Mouse (Mus musculus): ENCODE results near the gene Sox8. TPM values are rescaled to one million over a fixed set of nuclear protein-coding genes. Genes with fewer than 3 reads are reported as not detected.

Sox8 gene
- polyA plus RNA-seq, 1 experiment from 2014 or later = 7.9 TPM

DNA sequence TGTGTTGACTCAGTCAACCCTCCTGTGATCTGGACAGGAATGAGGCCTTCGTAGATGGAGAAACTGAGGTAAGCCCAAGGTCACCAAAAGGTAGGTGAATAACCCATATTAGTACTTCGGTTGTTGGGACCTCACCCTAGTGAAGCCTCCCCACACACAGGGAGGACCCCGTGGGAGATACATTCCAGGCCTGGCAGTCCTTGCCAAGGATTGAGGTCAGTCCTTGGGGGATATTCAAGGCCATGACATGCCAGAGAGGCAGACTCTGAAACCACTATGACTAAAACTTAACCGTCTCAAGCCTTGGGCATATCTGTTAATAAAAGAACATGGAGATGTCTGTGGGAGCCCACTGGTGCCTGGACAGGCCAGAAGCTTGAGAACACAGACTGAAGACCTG lies 28.7 kb downstream of the Sox8 start:
- no peak overlapping the region for H3K27ac ChIP-seq
- no peaks in the 10 kb centered on the region for H3K36me3 ChIP-seq
- WGBS = 95% methylated on average over 4 of the region's 4 CpGs

DNA sequence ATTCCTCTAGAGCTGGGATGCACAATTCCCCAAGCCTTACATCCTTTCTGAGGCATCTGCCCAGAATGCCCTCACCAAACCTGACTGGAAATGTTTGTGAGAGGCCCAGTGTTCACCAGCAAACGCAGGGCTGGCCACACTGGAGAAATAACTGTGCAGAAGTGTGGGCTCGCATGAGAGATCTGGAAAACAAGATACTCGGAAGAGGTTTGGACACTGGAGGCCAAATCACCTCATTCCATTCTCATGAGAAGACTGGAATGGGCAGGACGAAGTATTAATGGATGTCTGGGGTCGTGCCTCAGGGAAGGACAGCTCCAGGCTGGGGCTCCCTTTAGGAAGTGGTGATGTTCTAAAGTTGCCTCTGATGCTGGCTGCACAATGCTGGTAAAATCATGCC lies 29.8 kb downstream of the Sox8 start:
- Histone ChIP-seq H3K9me3 (no peaks in the 10 kb centered on the region), H3K27me3 (0 out of 2 replicates have a peak, but pooled peaks cover 3% of the 10 kb centered on the region), H3K4me2 (replicated peaks) (no peak overlapping the region), H3K27ac (no peak overlapping the region), H3K9ac (replicated peaks) (no peak overlapping the region), H3K4me3 (replicated peaks) (no peak overlapping the region), H3K4me1 (replicated peaks) (peaks cover 17% of the 10 kb centered on the region), H3K36me3 (no peaks in the 10 kb centered on the region)
- ATAC-seq = no peak
- 83% methylated on average over 5 of the region's 5 CpGs for WGBS

More for the DNA sequence above, 28.7 kb downstream of the Sox8 start:
- Histone ChIP-seq H3K27me3 (0 out of 2 replicates have a peak, but pooled peaks cover 3% of the 10 kb centered on the region), H3K4me1 (replicated peaks) (peaks cover 17% of the 10 kb centered on the region), H3K4me3 (replicated peaks) (no peak overlapping the region), H3K9ac (replicated peaks) (no peak overlapping the region), H3K9me3 (no peaks in the 10 kb centered on the region), H3K4me2 (replicated peaks) (no peak overlapping the region)
- no peak for ATAC-seq

DNA sequence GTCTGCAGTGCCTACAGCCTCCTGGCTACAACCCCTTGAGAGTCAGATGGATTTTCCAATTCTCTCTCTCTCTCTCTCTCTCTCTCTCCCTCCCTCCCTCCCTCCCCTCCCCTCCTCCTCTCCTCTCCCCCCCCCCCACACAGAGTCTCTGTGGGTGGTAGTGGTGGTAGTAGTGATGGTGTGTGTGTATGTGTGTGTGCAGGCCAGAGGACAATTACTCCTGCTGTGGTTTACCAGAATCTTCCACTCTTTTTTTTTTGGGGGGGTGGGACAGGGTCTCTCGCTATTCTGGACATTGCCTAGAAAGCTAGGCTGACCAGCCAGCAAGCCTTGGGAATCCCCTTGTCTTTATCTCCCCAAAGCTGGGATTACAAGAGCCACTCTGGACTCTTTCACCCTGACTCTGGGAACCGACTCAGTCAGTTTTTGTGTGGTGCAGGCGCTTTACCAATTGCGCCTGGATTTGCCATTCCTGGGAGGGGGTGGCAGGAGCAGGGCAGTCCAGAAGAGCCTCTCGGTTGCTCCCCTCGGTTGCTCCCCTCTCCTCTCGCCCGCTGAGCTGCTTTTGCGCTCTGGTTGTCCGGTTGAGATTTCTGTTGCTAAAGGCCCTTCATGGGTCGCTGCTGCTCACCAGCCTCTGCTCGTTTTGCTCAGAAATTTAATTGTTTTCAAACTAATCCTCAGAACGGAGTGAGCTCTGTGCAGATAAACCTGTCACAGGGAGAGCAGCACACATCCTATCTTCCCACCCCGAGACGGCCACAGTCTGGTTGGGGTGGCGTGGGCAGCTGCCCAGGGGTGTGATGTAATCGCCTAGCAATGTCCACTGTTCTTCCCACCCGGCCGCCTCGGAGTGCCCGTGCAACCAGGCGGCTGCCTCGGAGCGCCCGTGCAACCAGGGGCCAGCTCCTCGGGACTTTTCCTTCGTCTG lies 31.3 kb downstream of the Sox8 start:
- peak; percentile 62; the same call in 1 of the 2 replicates for ATAC-seq
- 6% methylated on average over 27 of the region's 27 CpGs for WGBS

DNA sequence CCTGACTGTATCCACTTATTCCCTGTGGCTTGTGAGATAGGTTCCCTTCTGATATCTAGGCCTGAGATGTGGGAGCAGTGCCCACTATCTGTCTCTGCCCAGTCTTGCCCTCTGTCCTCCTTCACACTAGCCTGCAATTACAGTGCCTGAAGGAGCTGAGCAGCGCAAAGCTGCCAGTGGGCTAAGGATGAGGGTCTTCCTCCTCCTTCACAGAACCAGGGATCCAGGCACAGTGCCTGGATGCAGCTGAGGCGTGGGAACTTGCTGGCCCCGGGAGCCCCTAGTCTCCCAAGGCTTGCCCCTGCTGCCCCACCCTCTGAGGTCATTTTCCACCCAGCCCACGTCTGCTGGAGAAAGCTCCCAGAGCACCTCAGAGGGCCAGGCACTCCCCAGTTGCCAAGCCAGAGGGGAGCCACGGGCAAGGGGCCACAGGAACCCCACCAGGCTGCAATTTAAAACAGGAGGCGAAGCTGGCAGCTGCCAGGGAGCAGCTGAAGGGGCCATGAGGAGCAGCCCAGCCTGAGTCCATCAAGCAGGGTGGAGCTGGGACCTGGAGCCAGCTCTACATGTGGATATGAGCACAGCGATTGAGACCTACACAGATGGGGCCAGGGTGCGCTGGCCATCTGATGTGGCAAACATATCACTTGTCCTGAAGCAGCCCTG lies 40.0 kb downstream of the Sox8 start:
- Histone ChIP-seq H3K4me2 (replicated peaks) (no peak overlapping the region), H3K9ac (replicated peaks) (no peak overlapping the region), H3K4me1 (replicated peaks) (no peaks in the 10 kb centered on the region), H3K4me3 (replicated peaks) (no peak overlapping the region), H3K36me3 (no peaks in the 10 kb centered on the region), H3K27ac (no peak overlapping the region), H3K27me3 (no peaks in the 10 kb centered on the region), H3K9me3 (no peaks in the 10 kb centered on the region)
- no peak for ATAC-seq
- 70% methylated on average over 8 of the region's 8 CpGs for WGBS

More for the DNA sequence above, 31.3 kb downstream of the Sox8 start:
- Histone ChIP-seq H3K9ac (replicated peaks) (peak overlapping the region; percentile 44), H3K4me2 (replicated peaks) (peak overlapping the region; percentile 47), H3K27me3 (0 out of 2 replicates have a peak, but pooled peaks cover 3% of the 10 kb centered on the region), H3K27ac (peak overlapping the region; percentile 64), H3K36me3 (no peaks in the 10 kb centered on the region), H3K4me1 (replicated peaks) (peaks cover 17% of the 10 kb centered on the region), H3K9me3 (no peaks in the 10 kb centered on the region), H3K4me3 (replicated peaks) (peak overlapping the region; percentile 9; the same call in 1 of the 2 replicates)

DNA sequence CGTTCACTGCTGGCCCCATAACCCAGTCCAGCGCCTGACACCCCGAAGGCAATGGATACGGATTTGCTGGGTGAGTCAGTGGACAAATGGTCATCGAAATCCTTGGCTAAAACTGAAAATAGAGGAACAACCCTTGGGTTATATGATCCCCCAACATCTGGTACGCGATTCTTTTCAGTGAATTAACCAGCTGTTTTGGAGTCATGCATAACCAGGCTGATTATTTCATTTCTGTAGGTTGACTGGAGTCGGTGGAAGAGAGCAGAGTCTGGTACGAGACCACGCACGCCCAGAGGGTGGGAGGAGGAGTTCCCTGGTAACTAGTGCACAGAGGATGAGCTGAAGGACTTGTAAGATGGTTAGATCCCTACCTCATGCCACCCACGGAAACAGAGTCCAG lies 48.4 kb downstream of the Sox8 start:
- 89% methylated on average over 12 of the region's 12 CpGs for WGBS
- H3K36me3 ChIP-seq = no peaks in the 10 kb centered on the region
- H3K27ac ChIP-seq = no peak overlapping the region

DNA sequence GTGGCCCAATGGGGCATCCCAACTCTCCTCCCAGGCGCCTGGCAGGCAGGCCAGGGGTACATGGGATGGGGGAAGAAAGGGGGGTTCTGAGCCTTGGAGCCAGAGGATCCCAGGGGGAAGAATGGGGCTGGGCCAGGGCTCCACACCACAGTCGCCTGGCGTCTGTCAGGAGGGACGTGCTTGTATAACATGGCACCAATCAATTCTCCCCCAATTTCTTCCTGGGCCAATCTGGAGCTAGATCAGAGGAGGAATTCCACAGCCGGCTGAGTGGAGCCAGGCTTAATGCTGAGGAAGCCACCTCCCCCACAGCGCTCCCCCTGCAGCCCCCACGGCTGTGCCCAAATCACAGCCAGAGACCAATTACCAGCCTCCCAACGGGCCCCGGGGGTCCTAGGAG lies 50.0 kb downstream of the Sox8 start:
- WGBS = 59% methylated on average over 9 of the region's 9 CpGs
- no peaks in the 10 kb centered on the region for H3K36me3 ChIP-seq
- no peak overlapping the region for H3K4me2 ChIP-seq (replicated peaks)
- H3K9ac ChIP-seq (replicated peaks) = no peak overlapping the region
- H3K27ac ChIP-seq = no peak overlapping the region
- H3K4me1 ChIP-seq (replicated peaks) = peaks cover 21% of the 10 kb centered on the region
- H3K27me3 ChIP-seq = no peaks in the 10 kb centered on the region
- H3K9me3 ChIP-seq = no peaks in the 10 kb centered on the region
- no peak for ATAC-seq
- no peak overlapping the region for H3K4me3 ChIP-seq (replicated peaks)

More for the DNA sequence above, 48.4 kb downstream of the Sox8 start:
- Histone ChIP-seq H3K4me1 (replicated peaks) (peaks cover 21% of the 10 kb centered on the region), H3K4me3 (replicated peaks) (no peak overlapping the region), H3K9me3 (no peaks in the 10 kb centered on the region), H3K9ac (replicated peaks) (no peak overlapping the region), H3K27me3 (no peaks in the 10 kb centered on the region), H3K4me2 (replicated peaks) (no peak overlapping the region)
- ATAC-seq = no peak

DNA sequence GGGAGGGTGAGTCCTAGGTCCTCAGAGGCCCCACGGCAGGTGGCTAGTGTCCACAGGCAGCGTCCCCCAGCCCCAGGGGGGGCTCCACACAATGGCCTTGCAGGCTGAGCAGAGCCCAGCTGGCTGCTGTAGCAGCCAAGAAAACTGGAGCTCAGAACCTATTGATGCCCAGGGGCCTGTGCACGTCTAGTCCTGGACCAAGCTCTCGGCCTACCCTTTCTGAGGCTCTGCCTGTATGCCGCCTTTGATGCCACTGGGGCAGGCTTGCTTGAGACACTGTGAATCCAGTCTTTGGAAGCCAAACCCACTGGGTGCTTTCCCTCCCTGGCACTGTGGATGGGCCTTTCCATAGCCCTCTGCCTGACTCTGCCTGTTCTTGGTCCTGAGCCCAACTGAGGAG lies 51.0 kb downstream of the Sox8 start:
- Histone ChIP-seq H3K9me3 (no peaks in the 10 kb centered on the region), H3K4me2 (replicated peaks) (no peak overlapping the region), H3K27me3 (no peaks in the 10 kb centered on the region), H3K4me3 (replicated peaks) (no peak overlapping the region), H3K36me3 (no peaks in the 10 kb centered on the region), H3K27ac (no peak overlapping the region), H3K4me1 (replicated peaks) (peaks cover 21% of the 10 kb centered on the region), H3K9ac (replicated peaks) (no peak overlapping the region)
- no peak for ATAC-seq
- WGBS = 53% methylated on average over 5 of the region's 5 CpGs

DNA sequence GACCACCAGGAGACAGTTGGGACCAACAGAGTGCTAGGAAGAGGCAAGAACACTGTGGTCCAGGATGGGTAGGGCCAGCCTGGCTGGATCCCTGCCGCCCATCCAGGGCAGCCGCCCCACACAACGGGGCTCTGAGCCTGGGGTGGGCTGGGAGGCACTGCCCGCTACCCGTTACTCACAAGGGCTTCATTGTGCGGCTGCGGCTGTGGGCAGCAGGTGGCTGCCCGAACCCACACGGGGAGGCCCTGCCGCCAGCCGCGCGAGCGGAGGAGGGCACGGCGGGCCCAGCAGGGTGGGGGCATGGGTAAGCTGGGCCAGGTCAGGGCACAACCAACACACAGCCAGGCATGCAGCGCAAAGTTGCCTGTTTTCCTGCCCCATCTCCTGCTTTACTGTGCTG lies 52.3 kb downstream of the Sox8 start:
- Histone ChIP-seq H3K4me2 (replicated peaks) (no peak overlapping the region), H3K4me1 (replicated peaks) (peaks cover 21% of the 10 kb centered on the region), H3K36me3 (no peaks in the 10 kb centered on the region), H3K9ac (replicated peaks) (no peak overlapping the region), H3K27ac (no peak overlapping the region), H3K27me3 (no peaks in the 10 kb centered on the region), H3K4me3 (replicated peaks) (no peak overlapping the region), H3K9me3 (no peaks in the 10 kb centered on the region)
- WGBS = 77% methylated on average over 17 of the region's 17 CpGs
- peak; percentile 83 for ATAC-seq

DNA sequence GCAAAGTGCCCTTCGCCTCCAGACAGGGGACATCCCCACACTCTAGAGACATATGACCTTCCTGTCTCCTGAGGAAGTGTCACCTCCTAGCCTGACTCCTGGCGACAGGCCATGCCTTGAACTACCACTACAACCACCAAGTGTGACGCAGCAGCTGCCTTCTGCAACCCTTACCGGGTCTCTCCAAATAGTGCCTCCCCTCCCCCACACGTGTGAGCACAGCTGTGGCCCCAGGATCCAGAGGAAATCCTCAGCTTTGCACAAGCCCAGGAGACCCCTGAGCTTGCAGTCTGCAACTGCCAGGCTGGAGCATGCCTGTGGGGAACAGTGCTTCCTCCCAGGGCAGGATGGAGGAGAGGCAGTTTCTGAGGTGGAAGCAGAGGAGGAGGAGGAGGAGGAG lies 54.2 kb downstream of the Sox8 start:
- no peak for ATAC-seq
- H3K4me2 ChIP-seq (replicated peaks) = no peak overlapping the region
- no peak overlapping the region for H3K4me3 ChIP-seq (replicated peaks)
- 41% methylated on average over 5 of the region's 5 CpGs for WGBS
- no peak overlapping the region for H3K9ac ChIP-seq (replicated peaks)
- H3K27me3 ChIP-seq = no peaks in the 10 kb centered on the region
- no peaks in the 10 kb centered on the region for H3K9me3 ChIP-seq
- no peaks in the 10 kb centered on the region for H3K36me3 ChIP-seq
- peaks cover 21% of the 10 kb centered on the region for H3K4me1 ChIP-seq (replicated peaks)
- no peak overlapping the region for H3K27ac ChIP-seq

Other genes starting within 250 kb of the Sox8 start
- not detected in 2 replicates for gene Tpsab1, start 225.1 kb downstream of the Sox8 start, polyA plus RNA-seq (2015; fragmentation: Nextera tagmentation; extraction: Ambion mirVana)
- not detected in 2 replicates for gene Tpsb2, start 204.4 kb downstream of the Sox8 start, polyA plus RNA-seq (2015; fragmentation: Nextera tagmentation; extraction: Ambion mirVana)
- gene Tpsg1, start 201.4 kb downstream of the Sox8 start, polyA plus RNA-seq (2015; fragmentation: Nextera tagmentation; extraction: Ambion mirVana) = 1.1 TPM in 1 of 2 replicates, not detected in the other
- 8.6 and 11.5 TPM in 2 replicates for gene Cacna1h, start 136.9 kb downstream of the Sox8 start, polyA plus RNA-seq (2015; fragmentation: Nextera tagmentation; extraction: Ambion mirVana)
- 0.50 and 0.81 TPM in 2 replicates for gene Tekt4, start 116.1 kb downstream of the Sox8 start, polyA plus RNA-seq (2015; fragmentation: Nextera tagmentation; extraction: Ambion mirVana)
- 0.15 and 0.24 TPM in 2 replicates for gene Sstr5, start 73.4 kb downstream of the Sox8 start, polyA plus RNA-seq (2015; fragmentation: Nextera tagmentation; extraction: Ambion mirVana)
- 20.6 and 22.9 TPM in 2 replicates for gene Lmf1, start 8.4 kb upstream of the Sox8 start, polyA plus RNA-seq (2015; fragmentation: Nextera tagmentation; extraction: Ambion mirVana)
- gene Gng13, start 146.5 kb upstream of the Sox8 start, polyA plus RNA-seq (2015; fragmentation: Nextera tagmentation; extraction: Ambion mirVana) = 0.73 and 0.78 TPM in 2 replicates
- 12.8 and 14.1 TPM in 2 replicates for gene Chtf18, start 156.7 kb upstream of the Sox8 start, polyA plus RNA-seq (2015; fragmentation: Nextera tagmentation; extraction: Ambion mirVana)
- gene Rpusd1, start 157.0 kb upstream of the Sox8 start, polyA plus RNA-seq (2015; fragmentation: Nextera tagmentation; extraction: Ambion mirVana) = 23.2 and 24.1 TPM in 2 replicates
- gene Mslnl, start 165.4 kb upstream of the Sox8 start, polyA plus RNA-seq (2015; fragmentation: Nextera tagmentation; extraction: Ambion mirVana) = not detected in 2 replicates
- not detected in 2 replicates for gene Msln, start 183.7 kb upstream of the Sox8 start, polyA plus RNA-seq (2015; fragmentation: Nextera tagmentation; extraction: Ambion mirVana)
- gene Narfl, start 203.1 kb upstream of the Sox8 start, polyA plus RNA-seq (2015; fragmentation: Nextera tagmentation; extraction: Ambion mirVana) = 28.0 and 29.6 TPM in 2 replicates
- 137 and 157 TPM in 2 replicates for gene Haghl, start 215.0 kb upstream of the Sox8 start, polyA plus RNA-seq (2015; fragmentation: Nextera tagmentation; extraction: Ambion mirVana)
- 0.31 and 0.42 TPM in 2 replicates for gene Ccdc78, start 215.9 kb upstream of the Sox8 start, polyA plus RNA-seq (2015; fragmentation: Nextera tagmentation; extraction: Ambion mirVana)
- 89.8 and 93.0 TPM in 2 replicates for gene Fam173a, start 222.2 kb upstream of the Sox8 start, polyA plus RNA-seq (2015; fragmentation: Nextera tagmentation; extraction: Ambion mirVana)
- not detected in 2 replicates for gene AC134908.4, start 225.0 kb upstream of the Sox8 start, polyA plus RNA-seq (2015; fragmentation: Nextera tagmentation; extraction: Ambion mirVana)
- gene Metrn, start 226.4 kb upstream of the Sox8 start, polyA plus RNA-seq (2015; fragmentation: Nextera tagmentation; extraction: Ambion mirVana) = 32.1 and 36.6 TPM in 2 replicates
- 32.4 and 35.2 TPM in 2 replicates for gene Fbxl16, start 238.4 kb upstream of the Sox8 start, polyA plus RNA-seq (2015; fragmentation: Nextera tagmentation; extraction: Ambion mirVana)